Mouse (Mus musculus) right cerebral cortex, postnatal 36 days (tissue): ENCODE data around the gene Olfr1128.
"Not testable (repeated sequence)": the region's sequence is repeated elsewhere in the genome, so short reads cannot be mapped to it uniquely, and the experiment has no call there.

Experiments
- DNase-seq, 2 experiments: peaks; one replicate each; pipeline ENCODE4 v3.0.0; 2022; ENCODE audit warnings: low spot score in 2 of 2, mixed read lengths in 1 of 2

The Olfr1128 gene

DNA sequence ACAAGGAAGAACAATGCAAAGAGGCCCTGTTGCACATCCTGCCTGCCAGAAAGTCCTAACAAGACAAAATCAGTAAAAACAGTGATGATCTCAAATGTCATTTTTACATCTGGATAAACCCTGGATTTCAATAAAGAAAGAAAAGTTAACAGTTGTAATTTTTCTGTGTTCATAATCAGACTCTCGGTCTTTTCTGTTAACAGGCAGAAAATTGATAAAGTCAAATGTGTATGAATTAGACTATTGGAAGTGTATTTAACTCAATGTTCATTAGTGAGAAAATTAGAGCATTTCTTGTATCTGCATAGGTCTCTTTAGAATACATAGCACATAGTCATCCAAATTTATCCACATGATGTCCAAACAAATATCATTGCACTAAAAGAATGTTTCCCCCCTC, at the start of gene Olfr1128:
Gene Olfr1128, minus strand, starts transcription at position 101 of the 400 bp plus-strand sequence.
- DNase-seq: no peak

DNA sequence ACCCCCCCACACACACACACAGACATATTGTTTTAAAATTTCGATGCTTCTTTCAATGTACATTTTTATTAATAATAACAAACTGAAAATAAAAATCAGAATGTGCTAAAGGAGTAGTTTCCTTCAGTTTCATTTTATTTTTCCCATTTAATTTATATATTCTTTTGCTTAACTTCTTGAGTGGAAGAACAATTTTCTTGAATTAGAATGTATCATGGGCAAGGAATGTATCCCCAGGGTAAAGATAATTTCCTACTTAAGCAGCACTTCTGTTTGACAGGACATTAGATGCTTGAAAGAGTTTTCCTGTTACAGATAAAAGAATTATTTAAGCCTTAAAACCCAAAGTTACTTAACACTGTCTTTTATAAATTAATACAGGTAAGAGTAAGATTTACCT, 28.3 kb upstream of the Olfr1128 start, which contains the start of gene Olfr1129:
Gene Olfr1129, plus strand, starts transcription at position 301 of the 400 bp plus-strand sequence.
- not testable (repeated sequence) for DNase-seq

DNA sequence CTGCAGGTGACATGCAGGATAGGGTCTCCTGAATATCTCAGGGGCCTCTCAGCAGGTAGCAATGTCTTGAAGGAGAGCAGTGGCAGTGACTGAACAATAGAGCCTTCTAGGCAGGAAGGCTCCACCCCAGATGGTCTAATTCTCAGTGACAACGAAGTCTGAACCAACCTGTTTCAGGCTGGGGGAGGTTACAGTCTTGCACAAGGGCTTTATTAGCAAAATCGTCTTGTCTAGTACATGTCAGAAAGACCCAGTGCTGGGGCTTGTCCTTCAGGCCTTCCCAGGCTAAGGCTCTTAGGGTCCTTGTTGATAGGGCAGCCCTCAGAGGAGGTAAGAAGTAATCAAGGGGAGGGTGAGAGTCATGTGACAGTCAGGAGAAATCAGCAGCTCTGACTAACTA, 10.5 kb downstream of the Olfr1128 start:
- DNase-seq: no peak

DNA sequence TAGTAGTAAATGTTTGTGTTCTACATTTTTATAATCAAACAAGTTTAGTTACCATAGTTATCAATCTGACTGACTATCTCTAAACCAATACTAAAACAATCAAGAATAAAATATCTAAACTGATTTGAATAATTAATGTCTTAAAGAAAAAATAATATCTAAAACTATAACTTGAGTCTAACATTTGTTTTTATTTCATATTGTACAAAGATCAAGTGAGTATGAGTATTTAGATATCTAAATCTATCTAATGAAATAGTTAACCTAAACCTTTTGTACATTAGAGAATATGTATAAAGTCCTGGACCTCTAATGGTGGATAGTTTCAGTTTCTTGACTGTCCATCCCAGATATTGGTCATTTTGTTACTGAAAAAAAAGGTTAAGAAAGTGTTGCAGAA, 13.8 kb downstream of the Olfr1128 start, which contains the start of gene Olfr153:
Gene Olfr153, plus strand, starts transcription at position 301 of the 400 bp plus-strand sequence.
- DNase-seq: no peak

- peak in 1 of 2 experiments; percentile 2 for DNase-seq
Measured at GRCm38 (mm10) chr2:87525899-87526616, 19.3 kb downstream of the Olfr1128 start.

- no peak for DNase-seq
Measured at GRCm38 (mm10) chr2:87520651-87521050, 24.7 kb downstream of the Olfr1128 start.

GRCm38 (mm10) chr2:87516581-87516980, 28.8 kb downstream of the Olfr1128 start:
- no peak for DNase-seq

DNA sequence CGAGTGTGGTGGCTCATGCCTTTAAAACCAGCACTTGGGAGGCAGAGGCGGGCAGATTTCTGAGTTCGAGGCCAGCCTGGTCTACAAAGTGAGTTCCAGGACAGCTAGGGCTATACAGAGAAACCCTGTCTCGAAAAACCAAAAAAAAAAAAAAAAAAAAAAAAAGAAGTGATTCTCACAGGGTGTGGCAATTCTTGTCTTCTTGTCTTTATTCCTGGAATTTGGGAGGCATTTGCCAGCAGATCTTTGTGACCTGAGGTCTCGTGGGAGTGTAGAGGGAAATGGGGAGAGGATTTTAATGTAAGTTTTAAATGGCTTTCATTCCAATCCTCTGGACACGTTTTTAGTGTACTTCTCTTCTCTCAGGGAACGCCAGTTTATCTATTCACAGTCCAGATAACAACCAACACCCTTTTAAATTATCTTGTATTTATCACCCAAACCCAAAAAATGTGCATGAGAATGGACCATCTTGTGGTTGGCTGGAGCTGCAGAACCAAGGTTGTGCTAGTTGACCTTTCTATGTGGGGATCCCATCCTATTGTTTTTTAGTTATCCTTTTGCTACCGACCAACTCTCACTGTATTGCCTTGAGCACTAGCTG, 29.8 kb downstream of the Olfr1128 start:
- DNase-seq: no peak

DNA sequence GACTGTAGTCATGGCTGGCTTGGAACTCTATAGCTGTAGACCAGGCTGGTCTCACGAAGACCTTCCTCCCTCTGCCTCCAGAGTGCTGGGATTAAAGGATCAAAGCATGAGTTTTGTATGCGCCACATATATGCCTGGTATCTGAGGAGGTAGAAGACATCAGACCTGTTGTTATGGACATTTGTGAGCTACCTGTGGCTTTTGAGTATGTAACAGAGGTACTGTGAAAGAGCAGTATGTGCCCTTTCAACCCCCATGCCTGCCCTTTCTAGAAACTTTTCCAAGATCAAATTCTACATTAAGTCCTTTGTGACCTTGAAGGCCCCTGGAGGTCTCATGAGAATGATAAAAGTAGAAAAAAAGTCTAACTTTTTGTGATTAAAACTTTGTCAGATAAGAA, 30.3 kb downstream of the Olfr1128 start:
- no peak for DNase-seq

- no peak for DNase-seq
Measured at GRCm38 (mm10) chr2:87506265-87506664, 39.1 kb downstream of the Olfr1128 start, which contains the start of gene Pramel6. Gene Pramel6, plus strand, starts transcription at chr2:87506565.

DNA sequence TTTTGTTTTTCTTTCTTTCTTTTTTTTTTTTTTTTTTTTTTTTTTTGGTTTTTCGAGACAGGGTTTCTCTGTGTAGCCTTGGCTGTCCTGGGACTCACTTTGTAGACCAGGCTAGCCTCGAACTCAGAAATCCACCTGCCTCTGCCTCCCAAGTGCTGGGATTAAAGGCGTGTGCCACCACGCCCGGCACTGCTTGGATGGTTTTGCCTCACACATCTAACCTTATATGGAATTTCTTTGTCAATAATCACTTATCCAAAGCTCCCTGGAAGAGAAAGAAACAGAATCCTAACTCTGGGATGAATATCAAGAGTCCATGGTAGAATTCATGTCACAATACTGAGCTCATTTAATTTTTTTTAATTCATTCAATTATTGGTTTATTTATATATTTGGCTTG, 48.3 kb downstream of the Olfr1128 start, which contains the start of gene Pramel7:
Gene Pramel7, minus strand, starts transcription at position 101 of the 400 bp plus-strand sequence.
- DNase-seq: not testable (repeated sequence)
